Mouse (Mus musculus) CD4-positive, CD25-positive, alpha-beta regulatory T cell, adult 9 weeks (primary cell): ENCODE data around the gene Ces5a. TPM values are rescaled to one million over a fixed set of nuclear protein-coding genes. Genes with fewer than 3 reads are reported as not detected.

Source experiments
- polyA plus RNA-seq: library from polyadenylated mRNA; unstranded; fragments of 100-300 nt; shearing (Covaris generic); gene quantifications from one replicate; pipeline ENCODE4 v1.2.1, GENCODE M21; 2017

Ces5a gene
- not detected for polyA plus RNA-seq

GRCm38 (mm10) chr8:93535730-93536129, at the start of gene Ces5a:
Ces5a (minus strand) TSS chr8:93535830.

Other genes with a start within 250 kb of the Ces5a start
- gene Ces1g, start 198.5 kb downstream of the Ces5a start, polyA plus RNA-seq: not detected
- not detected for gene Ces1h, start 156.1 kb downstream of the Ces5a start, polyA plus RNA-seq